Mouse (Mus musculus) megakaryocyte, embryonic 14.5 days (primary cell): ENCODE results near the gene Tmem80. TPM values are rescaled to one million over a fixed set of nuclear protein-coding genes. Genes with fewer than 3 reads are reported as not detected.

Experiments used
- H3K27me3 ChIP-seq: replicated peaks from 2 replicates; pipeline ENCODE3; 2012; ENCODE audit warnings: inconsistent platforms
- H3K36me3 ChIP-seq: replicated peaks from 2 replicates; pipeline ENCODE3; 2012; ENCODE audit warnings: low read length, inconsistent platforms, mixed read lengths
- H3K4me1 ChIP-seq: 2 replicates; pipeline ENCODE4 v1.6.1; 2012; ENCODE audit warnings: inconsistent platforms
- H3K4me3 ChIP-seq: replicated peaks from 2 replicates; pipeline ENCODE3; 2012; ENCODE audit warnings: moderate library complexity, mild to moderate bottlenecking, inconsistent platforms
- H3K9me3 ChIP-seq: 2 replicates; pipeline ENCODE4 v1.6.1; 2012; ENCODE audit warnings: inconsistent platforms
- FLI1 ChIP-seq: IDR thresholded peaks from 2 replicates; pipeline ENCODE4 v1.6.1; 2012; ENCODE audit warnings: low read length, inconsistent platforms, mixed read lengths
- GATA1 ChIP-seq: IDR thresholded peaks from 3 replicates; pipeline ENCODE4 v1.6.1; 2012; ENCODE audit warnings: mixed read lengths, low read length, inconsistent platforms, borderline replicate concordance
- polyA plus RNA-seq: library from polyadenylated mRNA; stranded (reverse); fragments of >175 nt; gene quantifications from 2 replicates; pipeline ENCODE4 v1.2.3, GENCODE M21; 2012; ENCODE audit warnings: low replicate concordance; ENCODE audit not compliant: insufficient read depth

Tmem80 gene
- polyA plus RNA-seq, 1 experiment = 12.3 TPM

DNA sequence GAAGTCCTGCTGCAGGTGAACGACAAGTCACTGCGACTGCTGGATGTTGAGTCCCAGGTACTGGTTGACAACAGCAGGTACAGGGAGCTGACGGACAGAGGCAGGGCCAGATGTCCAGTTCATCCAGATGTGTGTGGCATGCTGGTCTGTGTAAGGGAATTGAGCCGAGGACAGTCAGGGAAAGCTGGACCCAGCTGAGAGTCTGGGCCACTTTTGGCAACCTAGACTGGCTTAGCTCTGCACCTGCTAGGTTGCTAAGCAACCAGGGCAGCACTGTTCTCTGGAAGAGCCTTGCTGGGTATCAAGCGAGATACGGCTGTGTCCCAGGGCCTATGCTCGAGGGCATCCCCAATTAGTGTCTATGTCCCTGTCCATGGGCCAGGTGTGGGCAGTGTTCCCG lies 27.5 kb downstream of the Tmem80 start:
- Histone ChIP-seq H3K36me3 (no peaks in the 10 kb centered on the region), H3K4me3 (no peak overlapping the region), H3K27me3 (peaks cover 47% of the 10 kb centered on the region), H3K9me3 (no peaks in the 10 kb centered on the region), H3K4me1 (peaks cover 26% of the 10 kb centered on the region)
- TF ChIP-seq FLI1 (no peak), GATA1 (no peak)

GRCm38 (mm10) chr7:141355626-141356326 lies 28.2 kb downstream of the Tmem80 start:
- Histone ChIP-seq H3K4me3 (no peak overlapping the region), H3K36me3 (no peaks in the 10 kb centered on the region), H3K4me1 (peaks cover 30% of the 10 kb centered on the region), H3K9me3 (no peaks in the 10 kb centered on the region), H3K27me3 (peaks cover 54% of the 10 kb centered on the region)
- TF ChIP-seq FLI1 (no peak), GATA1 (no peak)

DNA sequence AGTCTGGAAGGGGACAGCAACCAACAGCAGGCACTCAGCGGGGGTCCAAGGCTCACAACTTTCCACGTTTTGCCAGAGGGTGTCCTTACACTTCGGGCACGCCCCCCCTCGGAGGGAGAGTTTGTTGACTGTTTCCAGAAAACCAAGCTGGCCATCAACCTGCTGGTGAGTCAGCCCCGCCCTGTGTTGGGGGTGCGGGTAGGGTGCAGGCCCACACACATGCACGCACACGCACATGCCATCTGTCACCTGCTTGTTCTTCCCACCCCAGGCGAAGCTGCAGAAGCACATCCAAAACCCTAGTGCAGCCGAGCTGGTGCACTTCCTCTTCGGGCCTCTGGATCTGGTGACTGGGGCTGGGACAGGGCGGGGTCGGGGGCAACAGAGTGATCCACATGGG lies 29.4 kb downstream of the Tmem80 start:
- H3K4me1 ChIP-seq = peaks cover 34% of the 10 kb centered on the region
- no peaks in the 10 kb centered on the region for H3K36me3 ChIP-seq
- no peak overlapping the region for H3K4me3 ChIP-seq
- no peaks in the 10 kb centered on the region for H3K9me3 ChIP-seq
- no peak for TF ChIP-seq FLI1
- no peak for TF ChIP-seq GATA1
- peaks cover 63% of the 10 kb centered on the region for H3K27me3 ChIP-seq

DNA sequence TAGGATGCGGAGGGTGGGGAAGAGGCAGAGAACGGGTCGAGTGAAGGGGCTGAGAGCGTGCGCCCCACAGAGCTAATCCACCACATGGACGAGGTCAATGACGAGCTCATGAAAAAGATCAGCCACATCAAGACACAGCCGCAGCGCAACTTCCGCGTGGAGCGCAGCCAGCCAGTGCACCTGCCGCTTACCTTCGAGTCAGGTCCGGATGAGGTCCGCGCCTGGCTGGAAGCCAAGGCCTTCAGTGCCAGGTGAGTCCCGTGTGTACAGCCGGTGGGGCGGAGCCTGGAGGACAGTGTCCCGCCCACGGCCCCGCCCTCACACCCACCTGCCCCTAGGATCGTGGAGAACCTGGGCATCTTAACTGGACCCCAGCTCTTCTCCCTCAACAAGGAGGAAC lies 34.0 kb downstream of the Tmem80 start:
- Histone ChIP-seq H3K4me1 (peaks cover 42% of the 10 kb centered on the region), H3K27me3 (peaks cover 45% of the 10 kb centered on the region), H3K9me3 (no peaks in the 10 kb centered on the region), H3K4me3 (no peak overlapping the region), H3K36me3 (no peaks in the 10 kb centered on the region)
- TF ChIP-seq FLI1 (no peak), GATA1 (no peak)

GRCm38 (mm10) chr7:141363106-141363751 lies 35.7 kb downstream of the Tmem80 start:
- H3K9me3 ChIP-seq = peaks cover 4% of the 10 kb centered on the region; the same call in 1 of the 2 replicates
- peaks cover 46% of the 10 kb centered on the region for H3K4me1 ChIP-seq
- TF ChIP-seq FLI1 (no peak), GATA1 (no peak)
- H3K27me3 ChIP-seq = peaks cover 32% of the 10 kb centered on the region
- no peak overlapping the region for H3K4me3 ChIP-seq
- H3K36me3 ChIP-seq = no peaks in the 10 kb centered on the region

DNA sequence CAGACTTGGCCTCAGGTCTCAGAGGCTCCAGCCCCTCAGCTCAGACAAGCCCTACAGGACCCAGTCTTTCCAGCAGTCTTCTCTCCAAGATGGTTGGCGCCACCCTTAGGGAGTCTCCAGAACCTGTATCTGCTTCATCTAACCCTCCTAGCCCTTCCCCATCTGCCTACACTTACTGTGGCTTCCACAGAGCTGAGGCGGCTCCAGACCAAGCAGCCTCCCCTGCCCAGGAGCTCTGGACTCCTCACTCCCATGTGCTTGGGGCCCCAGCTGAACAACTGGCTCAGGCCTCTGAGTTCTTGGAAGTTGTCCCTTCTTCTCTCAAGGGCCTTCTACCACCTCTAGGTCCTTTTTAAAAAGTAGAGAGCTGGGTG lies 36.2 kb downstream of the Tmem80 start:
- Histone ChIP-seq H3K4me1 (peaks cover 51% of the 10 kb centered on the region), H3K4me3 (no peak overlapping the region), H3K27me3 (peaks cover 32% of the 10 kb centered on the region), H3K36me3 (no peaks in the 10 kb centered on the region), H3K9me3 (peaks cover 4% of the 10 kb centered on the region; the same call in 1 of the 2 replicates)
- TF ChIP-seq FLI1 (no peak), GATA1 (no peak)

DNA sequence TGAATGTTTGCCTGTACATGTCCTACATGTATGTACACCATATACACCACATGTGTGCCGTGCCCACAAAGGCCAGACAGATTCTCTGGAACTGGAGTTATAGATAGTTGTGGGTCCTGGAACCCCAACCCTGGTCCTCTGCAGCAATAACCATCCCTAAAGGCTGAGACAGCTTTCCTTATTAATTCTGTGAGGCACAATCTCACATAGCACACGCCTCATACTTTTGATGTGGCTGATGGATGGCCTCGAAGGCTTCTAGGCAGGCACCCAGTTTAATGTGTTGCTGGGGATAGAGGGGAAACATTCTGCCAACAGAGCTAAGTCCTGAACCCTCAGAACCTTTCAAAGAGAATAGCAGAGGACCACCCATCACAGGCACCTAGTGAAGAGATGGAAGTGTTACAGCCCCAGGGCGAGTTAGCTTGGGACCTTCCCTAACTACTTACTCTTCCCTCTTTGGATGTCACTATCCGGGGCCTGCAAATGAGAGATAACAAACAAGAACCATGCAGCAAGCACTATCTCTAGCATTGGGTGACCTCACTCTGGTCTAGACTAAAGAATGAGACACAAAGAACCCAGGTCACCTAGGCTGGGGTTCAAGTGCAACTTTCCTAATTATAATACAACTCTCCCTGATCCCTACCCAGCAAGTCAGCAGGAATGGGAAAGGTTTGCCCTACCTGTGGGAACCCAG lies 37.0 kb downstream of the Tmem80 start:
- Histone ChIP-seq H3K36me3 (no peaks in the 10 kb centered on the region), H3K27me3 (peaks cover 30% of the 10 kb centered on the region), H3K4me3 (no peak overlapping the region), H3K9me3 (peaks cover 4% of the 10 kb centered on the region; the same call in 1 of the 2 replicates), H3K4me1 (peaks cover 53% of the 10 kb centered on the region)
- no peak for TF ChIP-seq FLI1
- TF ChIP-seq GATA1 = no peak

- no peaks in the 10 kb centered on the region for H3K36me3 ChIP-seq
- H3K4me3 ChIP-seq = no peak overlapping the region
- H3K9me3 ChIP-seq = peaks cover 4% of the 10 kb centered on the region; the same call in 1 of the 2 replicates
- TF ChIP-seq GATA1 (no peak), FLI1 (no peak)
- peaks cover 51% of the 10 kb centered on the region for H3K4me1 ChIP-seq
- H3K27me3 ChIP-seq = peaks cover 26% of the 10 kb centered on the region
Measured at GRCm38 (mm10) chr7:141365049-141365445, 37.5 kb downstream of the Tmem80 start.

DNA sequence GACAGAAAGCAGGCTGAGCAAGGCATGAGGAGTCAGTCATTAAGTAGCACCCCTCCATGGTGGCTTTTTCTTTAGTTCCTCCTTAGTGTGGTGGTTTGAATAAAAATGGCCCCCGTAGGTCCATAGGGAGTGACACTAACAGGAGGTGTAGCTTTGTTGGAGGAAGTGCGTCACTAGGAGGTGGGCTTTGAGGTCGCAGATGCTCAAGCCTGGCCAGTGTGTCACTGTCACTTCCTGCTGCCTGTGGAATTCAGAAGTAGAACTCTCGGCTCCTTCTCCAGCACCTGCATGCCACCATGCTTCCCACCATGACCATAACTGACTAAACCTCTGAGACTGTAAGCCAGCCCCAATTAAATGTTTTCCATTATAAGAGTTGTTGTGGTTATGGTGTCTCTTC lies 39.8 kb downstream of the Tmem80 start:
- H3K4me1 ChIP-seq = peaks cover 59% of the 10 kb centered on the region
- TF ChIP-seq GATA1 (no peak), FLI1 (no peak)
- peaks cover 4% of the 10 kb centered on the region; the same call in 1 of the 2 replicates for H3K9me3 ChIP-seq
- H3K36me3 ChIP-seq = no peaks in the 10 kb centered on the region
- H3K4me3 ChIP-seq = no peak overlapping the region
- peaks cover 6% of the 10 kb centered on the region for H3K27me3 ChIP-seq

- no peak for TF ChIP-seq FLI1
- no peak for TF ChIP-seq GATA1
- Histone ChIP-seq H3K4me3 (no peak overlapping the region), H3K36me3 (no peaks in the 10 kb centered on the region), H3K9me3 (peaks cover 4% of the 10 kb centered on the region; the same call in 1 of the 2 replicates), H3K4me1 (peaks cover 57% of the 10 kb centered on the region), H3K27me3 (peaks cover 4% of the 10 kb centered on the region)
Measured at GRCm38 (mm10) chr7:141369918-141370317, 42.4 kb downstream of the Tmem80 start.
